Mouse (Mus musculus): Measurements from ENCODE around the gene Ccl17. TPM values are rescaled to one million over a fixed set of nuclear protein-coding genes. Genes with fewer than 3 reads are reported as not detected.

Ccl17 gene
- total RNA-seq, 2 experiments from 2014 or later, result not detected

GRCm38 (mm10) chr8:94787524-94788501 is 22.4 kb upstream of the Ccl17 start:
- intact Hi-C loops (cut with DNase I), result no loop called here
- peak in 1 of 2 experiments; percentile 37 for DNase-seq

DNA sequence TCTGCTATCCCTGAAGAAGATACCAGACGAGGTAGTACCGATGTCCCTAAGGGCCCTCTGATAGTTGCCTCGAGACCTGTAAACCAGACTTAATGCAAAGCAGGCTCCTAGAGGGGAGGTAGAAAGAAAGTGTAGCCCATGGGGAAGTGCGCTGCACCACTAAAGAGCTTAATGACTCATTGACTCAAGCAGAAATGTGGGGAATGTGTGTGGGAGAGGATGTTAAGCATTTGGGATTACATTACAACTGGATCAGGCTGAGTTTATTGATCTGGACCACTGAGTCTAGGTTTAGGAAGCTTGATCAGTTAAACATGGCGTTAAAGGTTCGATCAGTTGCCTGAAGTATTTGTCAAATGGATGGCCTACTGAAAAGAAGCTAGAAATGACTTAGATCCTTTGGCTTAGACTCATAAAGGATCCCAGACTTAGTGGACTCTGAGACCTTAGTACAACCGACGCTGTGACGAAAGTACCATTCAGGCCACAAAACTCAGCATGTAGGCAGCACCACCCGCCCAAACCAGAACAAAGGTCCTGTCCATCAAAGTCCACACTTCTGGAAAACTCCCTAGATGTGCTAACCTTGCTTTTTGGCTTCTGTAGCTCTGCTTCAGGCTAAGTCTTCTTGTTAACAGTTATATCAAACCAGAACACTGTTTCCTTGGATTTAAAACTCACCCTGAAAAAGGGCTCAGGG is 20.8 kb upstream of the Ccl17 start:
- intact Hi-C loops (cut with DNase I), result no loop called here
- no peak for DNase-seq

GRCm38 (mm10) chr8:94794368-94794767 is 15.9 kb upstream of the Ccl17 start:
- DNase-seq, result no peak
- intact Hi-C loops (cut with DNase I), result no loop called here

DNA sequence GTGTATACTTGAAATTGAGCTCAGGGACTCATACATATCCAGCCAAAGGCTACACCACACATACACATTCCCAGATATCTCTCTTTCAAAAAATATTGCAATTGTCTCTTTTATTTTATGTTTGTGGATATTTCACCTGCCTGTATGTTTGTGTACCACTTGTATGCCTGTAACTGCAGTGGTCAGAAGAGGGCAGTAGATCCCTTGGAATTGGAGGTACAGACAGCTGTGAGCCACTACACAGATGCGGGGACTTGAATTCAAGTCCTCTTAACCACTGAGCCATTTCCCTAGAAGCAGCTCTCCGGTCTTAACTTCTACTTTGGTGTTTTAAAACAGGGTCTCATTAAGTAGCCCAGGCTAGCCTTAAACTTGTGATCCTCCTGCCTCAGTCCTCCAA is 15.5 kb upstream of the Ccl17 start:
- intact Hi-C loops (cut with DNase I), result no loop called here

DNA sequence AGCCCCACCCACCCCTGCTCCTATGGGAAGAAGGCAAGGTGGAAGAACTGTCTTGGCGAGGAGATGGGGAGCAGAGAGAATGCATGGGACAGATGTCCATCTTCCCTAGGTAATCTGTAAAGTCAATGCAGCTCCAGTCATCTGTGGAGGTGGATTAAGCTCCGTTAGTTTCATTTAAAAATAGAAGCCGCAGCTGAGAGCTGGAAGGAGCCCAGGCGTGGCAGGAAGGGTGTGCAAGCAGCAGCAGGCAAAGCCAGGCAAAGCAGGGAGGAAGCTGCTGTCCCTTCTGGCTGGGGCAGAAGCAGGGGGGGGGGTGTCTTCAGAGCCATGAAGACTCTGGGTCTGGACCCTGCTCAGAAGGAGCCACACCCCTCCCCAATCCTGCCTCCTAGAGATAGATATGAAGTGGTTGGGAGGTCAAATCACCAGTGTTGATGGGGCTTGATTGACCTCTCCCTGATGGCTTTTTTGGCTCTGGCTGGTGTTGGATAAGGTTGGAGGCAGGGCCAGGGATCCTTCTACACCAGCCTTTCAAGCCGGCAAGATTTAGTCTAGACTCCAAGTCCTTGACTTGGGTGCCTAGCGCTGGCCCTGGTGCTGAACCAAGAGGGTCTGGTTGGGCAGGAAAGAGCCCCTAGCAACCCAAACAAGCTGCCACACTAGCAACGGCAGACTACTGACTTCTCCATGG is 9.8 kb upstream of the Ccl17 start:
- intact Hi-C loops (cut with DNase I), result loop anchor here (10.0 kb wide), 1 partner anchor 266 kb away; the partner anchor contains the start of gene Cpne2

More for the DNA sequence above, 15.5 kb upstream of the Ccl17 start:
- DNase-seq, result no peak

GRCm38 (mm10) chr8:94801293-94802095 is 8.8 kb upstream of the Ccl17 start:
- peak in 1 of 2 experiments; percentile 46 for DNase-seq

More for the DNA sequence above, 9.8 kb upstream of the Ccl17 start:
- DNase-seq, result peak in 1 of 2 experiments; percentile 52

GRCm38 (mm10) chr8:94802375-94802774 is 7.9 kb upstream of the Ccl17 start:
- intact Hi-C loops (cut with DNase I), result loop anchor here (10.0 kb wide), 1 partner anchor 268 kb away; the partner anchor contains the start of gene Cpne2
- no peak for DNase-seq

More at GRCm38 (mm10) chr8:94801293-94802095, 8.8 kb upstream of the Ccl17 start:
- intact Hi-C loops (cut with DNase I), result loop anchor here (10.0 kb wide), 1 partner anchor 267 kb away; the partner anchor contains the start of gene Cpne2

GRCm38 (mm10) chr8:94803551-94803950 is 6.7 kb upstream of the Ccl17 start:
- DNase-seq, result no peak
- intact Hi-C loops (cut with DNase I), result loop anchor here (10.0 kb wide), 1 partner anchor 269 kb away; the partner anchor contains the start of gene Cpne2

GRCm38 (mm10) chr8:94804546-94805340 is 5.5 kb upstream of the Ccl17 start:
- intact Hi-C loops (cut with DNase I), result loop anchor here (10.0 kb wide), 1 partner anchor 270 kb away; the partner anchor contains the start of gene Cpne2

GRCm38 (mm10) chr8:94805811-94806210 is 4.4 kb upstream of the Ccl17 start:
- intact Hi-C loops (cut with DNase I), result loop anchor here (10.0 kb wide), 1 partner anchor 271 kb away; the partner anchor contains the start of gene Cpne2
- no peak for DNase-seq

More at GRCm38 (mm10) chr8:94804546-94805340, 5.5 kb upstream of the Ccl17 start:
- no peak for DNase-seq

DNA sequence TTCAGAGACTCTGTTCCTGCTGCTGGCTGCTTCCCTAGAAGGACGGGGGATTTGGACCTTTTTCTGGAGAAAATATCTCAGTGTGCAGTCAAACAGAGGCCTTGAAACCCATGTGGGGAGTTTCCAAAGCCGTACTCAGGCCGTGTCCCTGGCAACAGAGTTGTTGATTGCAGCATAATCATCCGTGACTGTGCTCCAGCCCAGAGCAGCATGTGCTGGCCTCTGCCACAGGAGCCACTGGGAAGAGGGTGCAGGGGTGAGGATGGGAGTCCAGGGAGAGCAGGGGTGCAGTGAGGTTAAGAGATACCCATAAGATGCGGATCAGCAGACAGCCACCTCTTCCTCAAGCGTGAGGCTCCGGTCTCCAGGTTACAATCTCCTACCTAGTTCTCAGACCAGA is 2.7 kb upstream of the Ccl17 start:
- DNase-seq, result no peak
- intact Hi-C loops (cut with DNase I), result loop anchor here (10.0 kb wide), 1 partner anchor 273 kb away; the partner anchor contains the start of gene Cpne2

- no peak for DNase-seq
- intact Hi-C loops (cut with DNase I), result loop anchor here (10.0 kb wide), 1 partner anchor 274 kb away; the partner anchor contains the start of gene Cpne2
These were observed 1.9 kb upstream of the Ccl17 start for GRCm38 (mm10) chr8:94808372-94808771.

- no peak for DNase-seq
- intact Hi-C loops (cut with DNase I), result loop anchor here (5.0 kb wide), 1 partner anchor 219 kb away; no protein-coding TSS in a partner anchor
These were observed 602 bp downstream of the Ccl17 start for GRCm38 (mm10) chr8:94810855-94811254.

DNA sequence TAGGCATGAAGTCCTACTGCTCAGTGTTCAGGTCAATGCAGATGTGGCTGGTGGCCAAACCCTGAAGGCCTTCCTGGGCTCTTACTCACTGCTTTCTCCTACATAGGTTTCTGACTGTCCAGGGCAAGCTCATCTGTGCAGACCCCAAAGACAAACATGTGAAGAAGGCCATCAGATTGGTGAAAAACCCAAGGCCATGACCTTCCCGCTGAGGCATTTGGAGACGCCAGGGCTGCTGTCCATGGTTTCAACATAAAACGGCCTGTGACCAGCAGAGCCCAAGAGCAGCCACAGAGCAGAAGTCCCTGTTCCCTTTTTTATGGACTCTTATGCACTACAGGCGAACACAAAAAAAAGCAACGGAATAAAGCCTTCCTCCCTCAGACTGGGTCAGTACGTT is 1.4 kb downstream of the Ccl17 start:
- no peak for DNase-seq
- intact Hi-C loops (cut with DNase I), result loop anchor here (1.0 to 5.0 kb wide), 2 partner anchors 107 to 219 kb away; no protein-coding TSS in a partner anchor

DNA sequence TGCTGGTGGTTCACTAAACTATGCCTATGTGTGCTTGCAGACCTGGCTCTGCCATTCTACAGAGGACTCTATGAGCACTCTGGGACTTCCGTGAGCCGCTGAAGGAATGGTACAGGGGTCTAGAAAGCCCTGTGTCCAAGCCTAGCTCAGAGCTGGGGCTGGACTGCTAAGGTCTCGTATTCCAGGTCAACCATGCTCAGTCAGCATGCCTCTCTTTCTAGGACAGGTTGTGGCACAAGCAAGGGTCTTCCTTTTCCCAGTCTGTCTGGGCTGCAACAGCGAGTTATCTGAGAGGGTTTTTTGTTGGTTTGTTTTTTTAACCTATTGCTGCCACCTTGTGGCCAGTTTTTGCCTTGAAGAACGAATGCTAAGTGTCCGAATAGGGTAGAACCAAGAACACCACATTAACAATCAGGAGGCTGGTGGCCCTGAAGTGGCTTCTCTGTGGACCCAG is 2.4 kb downstream of the Ccl17 start:
- intact Hi-C loops (cut with DNase I), result loop anchor here (1.0 to 5.0 kb wide), 2 partner anchors 108 to 220 kb away; no protein-coding TSS in a partner anchor
- DNase-seq, result peak; percentile 89 to 94

DNA sequence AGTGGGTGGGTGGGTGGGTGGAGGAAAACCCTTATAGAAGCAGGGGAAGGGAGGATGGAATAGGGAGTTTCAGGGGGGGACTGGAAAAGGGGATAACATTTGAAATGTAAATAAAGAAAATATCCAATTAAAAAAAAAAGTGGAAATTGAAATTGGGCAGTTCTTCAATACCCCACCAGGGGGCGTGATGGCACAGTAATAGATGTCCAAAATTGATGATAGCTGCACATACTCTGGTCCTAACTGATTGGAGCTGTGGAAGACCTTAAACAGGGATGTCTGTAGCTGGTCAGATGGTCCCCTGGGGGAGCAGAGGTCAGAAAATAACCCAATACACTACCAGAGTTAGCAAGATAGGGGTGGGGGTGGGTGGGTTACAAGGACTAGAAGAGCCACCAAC is 4.3 kb downstream of the Ccl17 start:
- intact Hi-C loops (cut with DNase I), result loop anchor here (2.0 to 5.0 kb wide), 2 partner anchors 94 to 222 kb away; no protein-coding TSS in a partner anchor
- DNase-seq, result peak in 1 of 2 experiments; percentile 55

DNA sequence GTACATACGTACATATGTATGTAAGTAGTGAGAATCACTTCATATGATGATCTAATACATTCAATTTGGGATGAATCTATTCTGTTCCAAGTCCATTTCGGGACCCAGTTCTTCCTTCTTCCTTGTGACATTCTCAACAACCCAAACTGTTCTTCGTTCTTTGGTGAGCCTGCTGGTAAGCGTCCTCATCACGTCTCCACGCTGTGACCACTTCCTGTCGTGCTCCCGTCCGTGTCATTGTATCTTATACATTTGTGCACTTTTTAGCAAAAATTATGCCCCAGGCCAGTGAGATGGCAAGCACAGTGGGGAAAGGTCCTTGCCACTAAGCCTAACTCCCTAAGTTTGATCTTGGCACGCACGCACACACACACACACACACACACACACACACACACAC is 7.7 kb downstream of the Ccl17 start:
- intact Hi-C loops (cut with DNase I), result loop anchor here (5.0 kb wide), 1 partner anchor 216 kb away; the partner anchor contains the start of genes Fam192a and Rspry1
- DNase-seq, result no peak

DNA sequence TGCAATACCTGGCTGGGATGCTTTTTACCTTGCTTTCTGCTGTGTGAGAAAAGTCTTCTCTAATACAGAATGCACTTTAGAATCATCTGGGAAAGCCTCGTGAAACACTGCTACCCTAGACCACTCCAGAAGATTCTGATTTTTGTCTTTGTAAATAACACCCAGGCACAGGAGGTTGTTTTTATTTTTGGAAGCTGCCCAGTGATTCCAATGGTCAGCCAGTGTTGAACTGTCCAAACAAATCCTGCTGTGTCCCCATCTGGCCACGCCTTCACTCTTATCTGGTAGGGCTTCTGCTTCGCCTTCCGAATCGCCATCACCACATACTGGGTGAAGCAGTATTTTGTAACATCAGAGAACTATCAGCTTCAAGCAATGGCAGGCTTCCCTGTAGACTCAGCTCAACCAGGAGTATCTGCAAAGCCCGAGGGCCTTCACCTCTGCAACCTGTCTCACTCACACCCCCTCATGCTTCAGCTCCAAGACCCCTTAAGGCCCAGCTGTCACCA is 9.5 kb downstream of the Ccl17 start:
- intact Hi-C loops (cut with DNase I), result loop anchor here (5.0 kb wide), 1 partner anchor 217 kb away; the partner anchor contains the start of genes Fam192a and Rspry1
- no peak for DNase-seq

Measured in heart, postnatal 10 days (tissue).